In the genomic region with DNA sequence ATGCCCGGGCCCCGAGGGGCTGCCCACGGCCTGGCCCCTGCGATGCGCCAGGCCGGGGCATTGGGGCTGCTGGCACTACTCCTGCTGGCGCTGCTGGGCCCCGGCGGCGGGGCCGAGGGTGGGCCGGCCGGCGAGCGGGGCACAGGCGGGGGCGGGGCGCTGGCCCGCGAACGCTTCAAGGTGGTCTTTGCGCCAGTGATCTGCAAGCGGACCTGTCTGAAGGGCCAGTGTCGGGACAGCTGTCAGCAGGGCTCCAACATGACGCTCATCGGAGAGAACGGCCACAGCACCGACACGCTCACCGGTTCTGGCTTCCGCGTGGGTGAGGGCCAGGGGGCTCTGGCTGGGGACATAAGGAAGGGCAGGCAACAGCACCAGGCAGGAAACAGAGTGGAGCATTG, we compare ENCODE assay signal across 8 mouse cellular contexts. TPM values are rescaled to one million over a fixed set of nuclear protein-coding genes. Genes with fewer than 3 reads are reported as not detected.
A peak's percentile ranks its signal among the peaks of the same experiment; 100 is the strongest.
DNase-seq lines count a peak whose midpoint lies in the region; ATAC-seq lines count a peak whose summit lies in the region.

No protein-coding gene starts in this region.

- H3K36me3 ChIP-seq in lung, embryonic 16.5 days (ENCODE audit: control insufficient read depth, insufficient read depth, low read length), result 0 out of 2 replicates have a peak, but pooled peaks cover 2% of the 10 kb centered on the region
- H3K36me3 ChIP-seq in limb, embryonic 10.5 days, result 0 out of 2 replicates have a peak, but pooled peaks cover 2% of the 10 kb centered on the region
- no peaks in the 10 kb centered on the region for H3K36me3 ChIP-seq in neural tube, embryonic 14.5 days (ENCODE audit: control insufficient read depth, insufficient read depth, low read length)

- H3K4me1 ChIP-seq in lung, embryonic 16.5 days (replicated peaks; ENCODE audit: control insufficient read depth, insufficient read depth, low read length), result peaks cover 40% of the 10 kb centered on the region
- H3K4me1 ChIP-seq in limb, embryonic 10.5 days, result peaks cover 64% of the 10 kb centered on the region
- peaks cover 24% of the 10 kb centered on the region; the same call in 1 of the 2 replicates for H3K4me1 ChIP-seq in neural tube, embryonic 14.5 days (ENCODE audit: control insufficient read depth, insufficient read depth, low read length)

- ATAC-seq in lung, embryonic 16.5 days (ENCODE audit: low read depth), result peak; percentile 21
- peak; percentile 35 for ATAC-seq in neural tube, embryonic 14.5 days (ENCODE audit: low read depth)

- H3K4me2 ChIP-seq in lung, embryonic 16.5 days (ENCODE audit: low read depth, low read length), result peak overlapping the region; percentile 95
- H3K4me2 ChIP-seq in neural tube, embryonic 14.5 days (ENCODE audit: low read depth, low read length), result peak overlapping the region; percentile 98

- peak; percentile 59 for DNase-seq in adrenal gland, postnatal 14 days
- no peak for DNase-seq in adrenal gland, postnatal 4 days (ENCODE audit: low spot score in 2 of 2)
- no peak for DNase-seq in lung, postnatal 25 days (ENCODE audit: low spot score)
- peak; percentile 74 for DNase-seq in limb, embryonic 10.5 days (ENCODE audit: low spot score)
- DNase-seq in layer of hippocampus, adult 8-10 months (ENCODE audit: low spot score in 2 of 2), result no peak
- no peak for DNase-seq in left cerebral cortex, adult 9 months (ENCODE audit: low spot score in 2 of 2)

- H3K27me3 ChIP-seq in lung, embryonic 16.5 days (ENCODE audit: control insufficient read depth, insufficient read depth, low read depth, low read length), result no peaks in the 10 kb centered on the region
- peaks cover 77% of the 10 kb centered on the region for H3K27me3 ChIP-seq in limb, embryonic 10.5 days (ENCODE audit: low read depth, poor library complexity, severe bottlenecking)
- peaks cover 14% of the 10 kb centered on the region for H3K27me3 ChIP-seq in neural tube, embryonic 14.5 days (ENCODE audit: control insufficient read depth, insufficient read depth, low read length)

- no peaks in the 10 kb centered on the region for H3K9me3 ChIP-seq in lung, embryonic 16.5 days (ENCODE audit: control insufficient read depth, low read length)
- no peaks in the 10 kb centered on the region for H3K9me3 ChIP-seq in limb, embryonic 10.5 days (replicated peaks)
- H3K9me3 ChIP-seq in neural tube, embryonic 14.5 days (ENCODE audit: control insufficient read depth, low read length), result no peaks in the 10 kb centered on the region

- peak overlapping the region; percentile 85 for H3K9ac ChIP-seq in lung, embryonic 16.5 days (ENCODE audit: low read length)
- peak overlapping the region; percentile 81 for H3K9ac ChIP-seq in neural tube, embryonic 14.5 days (replicated peaks; ENCODE audit: low read depth, low read length)

- peak overlapping the region; percentile 100 for H3K27ac ChIP-seq in lung, embryonic 16.5 days (ENCODE audit: low read length)
- H3K27ac ChIP-seq in limb, embryonic 10.5 days, result peak overlapping the region; percentile 92
- H3K27ac ChIP-seq in neural tube, embryonic 14.5 days (ENCODE audit: low read depth, low read length), result peak overlapping the region; percentile 73

- WGBS in lung, embryonic 16.5 days, result 3% methylated on average over 32 of the region's 32 CpGs
- under 1% methylated on average over 32 of the region's 32 CpGs for WGBS in limb, embryonic 10.5 days
- WGBS in neural tube, embryonic 14.5 days, result under 1% methylated on average over 32 of the region's 32 CpGs

- peak overlapping the region; percentile 84 for H3K4me3 ChIP-seq in lung, embryonic 16.5 days (ENCODE audit: low read length)
- peak overlapping the region; percentile 81 for H3K4me3 ChIP-seq in limb, embryonic 10.5 days
- peak overlapping the region; percentile 59 for H3K4me3 ChIP-seq in neural tube, embryonic 14.5 days (ENCODE audit: low read depth, low read length)

RNA-seq across cellular contexts. Expression of a gene that starts 1.5 kb away (rescaled TPM):
- total RNA-seq in adrenal gland, postnatal 14 days (2021), result 212 and 214 TPM in 2 replicates
- total RNA-seq in adrenal gland, postnatal 4 days (2021), result 100 to 1,000 TPM; 277 to 287 TPM
- 52.3 and 61.9 TPM in 2 replicates for polyA plus RNA-seq in lung, embryonic 16.5 days (2015; fragmentation: Nextera tagmentation; extraction: Ambion mirVana)
- polyA plus RNA-seq in limb, embryonic 10.5 days (2016; fragmentation: Nextera tagmentation; extraction: Ambion mirVana), result 2.2 and 3.4 TPM in 2 replicates
- polyA plus RNA-seq in neural tube, embryonic 14.5 days (2014; fragmentation: Nextera tagmentation; extraction: Ambion mirVana), result 14.0 and 25.7 TPM in 2 replicates
- 10 to 100 TPM; 30.4 to 40.5 (median 33.1) TPM for total RNA-seq in layer of hippocampus, adult 8-10 months (2022)

RNA-seq across cellular contexts. Expression of a gene that starts 12.8 kb away (rescaled TPM):
- total RNA-seq in adrenal gland, postnatal 14 days (2021), result 41.3 and 50.4 TPM in 2 replicates
- total RNA-seq in adrenal gland, postnatal 4 days (2021), result 10 to 100 TPM; 63.5 to 67.5 TPM
- 89.1 and 92.9 TPM in 2 replicates for polyA plus RNA-seq in lung, embryonic 16.5 days (2015; fragmentation: Nextera tagmentation; extraction: Ambion mirVana)
- 158 TPM in 2 replicates for polyA plus RNA-seq in limb, embryonic 10.5 days (2016; fragmentation: Nextera tagmentation; extraction: Ambion mirVana)
- 145 and 152 TPM in 2 replicates for polyA plus RNA-seq in neural tube, embryonic 14.5 days (2014; fragmentation: Nextera tagmentation; extraction: Ambion mirVana)
- 10 to 100 TPM; 22.5 to 31.3 (median 27.4) TPM for total RNA-seq in layer of hippocampus, adult 8-10 months (2022)

RNA-seq across cellular contexts. Expression of a gene that starts 16.1 kb away (rescaled TPM):
- 29.1 and 29.3 TPM in 2 replicates for total RNA-seq in adrenal gland, postnatal 14 days (2021)
- total RNA-seq in adrenal gland, postnatal 4 days (2021), result 10 to 100 TPM; 34.9 to 35.6 TPM
- polyA plus RNA-seq in lung, embryonic 16.5 days (2015; fragmentation: Nextera tagmentation; extraction: Ambion mirVana), result 25.3 and 25.9 TPM in 2 replicates
- polyA plus RNA-seq in limb, embryonic 10.5 days (2016; fragmentation: Nextera tagmentation; extraction: Ambion mirVana), result 8.4 and 9.2 TPM in 2 replicates
- 7.8 and 8.9 TPM in 2 replicates for polyA plus RNA-seq in neural tube, embryonic 14.5 days (2014; fragmentation: Nextera tagmentation; extraction: Ambion mirVana)
- total RNA-seq in layer of hippocampus, adult 8-10 months (2022), result 10 to 100 TPM; 12.4 to 17.8 (median 16.4) TPM

RNA-seq across cellular contexts. Expression of a gene that starts 29.0 kb away (rescaled TPM):
- 87.4 and 92.1 TPM in 2 replicates for total RNA-seq in adrenal gland, postnatal 14 days (2021)
- 100 to 1,000 TPM; 105 to 110 TPM for total RNA-seq in adrenal gland, postnatal 4 days (2021)
- 76.3 and 83.2 TPM in 2 replicates for polyA plus RNA-seq in lung, embryonic 16.5 days (2015; fragmentation: Nextera tagmentation; extraction: Ambion mirVana)
- polyA plus RNA-seq in limb, embryonic 10.5 days (2016; fragmentation: Nextera tagmentation; extraction: Ambion mirVana), result 71.6 and 78.5 TPM in 2 replicates
- polyA plus RNA-seq in neural tube, embryonic 14.5 days (2014; fragmentation: Nextera tagmentation; extraction: Ambion mirVana), result 78.5 and 78.6 TPM in 2 replicates
- 10 to 100 TPM; 77.7 to 94.4 (median 88.1) TPM for total RNA-seq in layer of hippocampus, adult 8-10 months (2022)

RNA-seq across cellular contexts. Expression of a gene that starts 38.1 kb away (rescaled TPM):
- total RNA-seq in adrenal gland, postnatal 14 days (2021), result not detected in 2 replicates
- not detected for total RNA-seq in adrenal gland, postnatal 4 days (2021)
- polyA plus RNA-seq in lung, embryonic 16.5 days (2015; fragmentation: Nextera tagmentation; extraction: Ambion mirVana), result 0.36 and 0.50 TPM in 2 replicates
- not detected in 2 replicates for polyA plus RNA-seq in limb, embryonic 10.5 days (2016; fragmentation: Nextera tagmentation; extraction: Ambion mirVana)
- polyA plus RNA-seq in neural tube, embryonic 14.5 days (2014; fragmentation: Nextera tagmentation; extraction: Ambion mirVana), result not detected in 2 replicates
- under 1 TPM in 1 of 4 experiments, not detected in 3; 0.43 TPM for total RNA-seq in layer of hippocampus, adult 8-10 months (2022)

Comparison
In these comparisons a context has a peak if more than half of its experiments do, and no peak if none do; other contexts are left out.
1. DNase-seq: peak in adrenal gland, postnatal 14 days (single experiment) and limb, embryonic 10.5 days (single experiment); none in adrenal gland, postnatal 4 days (0 of 2), lung, postnatal 25 days (single experiment), layer of hippocampus, adult 8-10 months (0 of 2) and left cerebral cortex, adult 9 months (0 of 2).
2. Peak in every context shown above with its lines, with median percentiles within 50 percentile points of each other: H3K27ac ChIP-seq and H3K4me3 ChIP-seq.